ENCODE assay signal across 10 mouse cellular contexts in the genomic region with DNA sequence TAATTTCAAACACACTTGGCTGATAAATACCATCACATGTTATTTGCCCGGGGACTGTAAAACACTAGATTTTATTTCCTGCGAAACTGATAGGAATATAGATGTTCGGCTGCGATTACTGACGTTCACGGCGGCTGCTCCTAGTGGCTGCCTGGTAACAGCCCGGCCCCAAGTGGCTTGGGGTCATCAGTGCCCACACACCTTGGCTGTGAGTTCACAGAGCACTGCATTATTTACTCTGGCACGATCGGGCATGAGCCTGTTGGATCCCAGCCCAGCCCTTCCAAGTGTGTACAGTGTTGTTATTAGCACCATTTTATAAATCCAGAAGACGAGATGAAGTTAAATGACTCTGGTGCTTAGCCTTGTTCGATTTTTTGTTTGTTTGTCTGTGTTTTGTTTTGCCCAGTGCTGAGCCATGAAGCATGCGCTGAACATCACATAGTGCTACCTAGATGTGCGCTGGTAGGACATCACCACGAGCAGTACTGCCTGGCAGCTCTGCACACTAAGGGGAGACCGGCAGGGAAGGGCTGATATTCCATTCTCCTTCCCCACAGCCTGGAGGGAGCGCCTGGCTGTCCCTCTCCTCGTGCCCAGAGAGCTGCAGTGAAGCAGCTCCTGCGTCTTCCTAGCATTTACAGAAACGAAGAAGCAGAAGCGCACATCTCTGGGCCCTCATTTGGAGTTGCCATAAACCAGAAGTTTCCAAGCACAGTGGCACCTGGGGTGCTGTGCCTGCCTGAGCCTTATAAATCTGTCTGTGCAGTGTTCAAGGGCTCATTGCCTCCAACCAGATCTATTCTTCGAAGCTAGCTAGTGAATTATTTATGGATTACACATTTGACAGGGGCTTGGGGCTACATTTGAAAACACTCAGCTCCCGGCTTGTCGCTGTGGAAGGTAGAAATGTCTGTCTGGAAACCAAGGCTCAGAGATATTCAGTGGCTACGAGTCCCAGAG.
DNase-seq lines count a peak whose midpoint lies in the region; ATAC-seq and TF ChIP-seq lines count a peak whose summit lies in the region.
"Had no signal": no experiment of that assay in that cellular context is flagged by ENCODE, and none has a peak within 500 bp of the region (broad histone marks: within the 10 kb centered on the region; RNA-seq: fewer than 3 reads in every experiment).

No protein-coding gene starts in this region.

- no peak for TF ChIP-seq POLR2A in kidney, adult 2 months (IDR thresholded peaks at IDR 0.05; ENCODE audit: low read depth, low read length)

- peaks cover 63% of the 10 kb centered on the region for H3K4me1 ChIP-seq in kidney, embryonic 16.5 days (ENCODE audit: insufficient read depth, low read length)
- H3K4me1 ChIP-seq in kidney, adult 2 months (ENCODE audit: control insufficient read depth, insufficient read depth, low read length) = peaks cover 11% of the 10 kb centered on the region
- H3K4me1 ChIP-seq in forebrain, embryonic 14.5 days (ENCODE audit: control insufficient read depth, insufficient read depth, low read length) = peaks cover 45% of the 10 kb centered on the region
- peaks cover 71% of the 10 kb centered on the region for H3K4me1 ChIP-seq in limb, embryonic 12.5 days (replicated peaks)
- peaks cover 79% of the 10 kb centered on the region for H3K4me1 ChIP-seq in neural tube, embryonic 13.5 days (replicated peaks)

- 33% methylated on average over 25 of the region's 25 CpGs for WGBS in kidney, embryonic 16.5 days
- 44% methylated on average over 25 of the region's 25 CpGs for WGBS in kidney, adult 2 months
- WGBS in forebrain, embryonic 14.5 days = 54% methylated on average over 25 of the region's 25 CpGs
- 47% methylated on average over 25 of the region's 25 CpGs for WGBS in limb, embryonic 12.5 days
- 30% methylated on average over 25 of the region's 25 CpGs for WGBS in neural tube, embryonic 13.5 days

- TF ChIP-seq CTCF in kidney, adult 2 months (conservative IDR thresholded peaks at IDR 0.05; ENCODE audit: insufficient read depth, insufficient read length, low read depth, low read length) = no peak

- H3K36me3 ChIP-seq in kidney, embryonic 16.5 days (ENCODE audit: insufficient read depth, low read length) = 0 out of 2 replicates have a peak, but pooled peaks cover 3% of the 10 kb centered on the region
- no peaks in the 10 kb centered on the region for H3K36me3 ChIP-seq in kidney, adult 2 months (ENCODE audit: control insufficient read depth, insufficient read depth, low read length)
- H3K36me3 ChIP-seq in forebrain, embryonic 14.5 days (ENCODE audit: control insufficient read depth, insufficient read depth, low read length) = peaks cover 6% of the 10 kb centered on the region
- H3K36me3 ChIP-seq in limb, embryonic 12.5 days = peaks cover 14% of the 10 kb centered on the region
- H3K36me3 ChIP-seq in neural tube, embryonic 13.5 days = peaks cover 15% of the 10 kb centered on the region; the same call in 1 of the 2 replicates

- no peak overlapping the region for H3K4me2 ChIP-seq in kidney, embryonic 16.5 days (replicated peaks; ENCODE audit: low read depth, low read length)
- H3K4me2 ChIP-seq in forebrain, embryonic 14.5 days (ENCODE audit: low read length) = no peak overlapping the region
- H3K4me2 ChIP-seq in limb, embryonic 12.5 days = no peak overlapping the region; the same call in 1 of the 2 replicates
- H3K4me2 ChIP-seq in neural tube, embryonic 13.5 days = peak overlapping the region; percentile 15; the same call in 1 of the 2 replicates

- no peaks in the 10 kb centered on the region for H3K27me3 ChIP-seq in kidney, embryonic 16.5 days (ENCODE audit: insufficient read depth, low read length)
- no peaks in the 10 kb centered on the region for H3K27me3 ChIP-seq in kidney, adult 2 months (replicated peaks; ENCODE audit: control insufficient read depth, insufficient read depth, low read length)
- no peaks in the 10 kb centered on the region for H3K27me3 ChIP-seq in forebrain, embryonic 14.5 days (replicated peaks; ENCODE audit: control insufficient read depth, insufficient read depth, low read length)
- H3K27me3 ChIP-seq in limb, embryonic 12.5 days = no peaks in the 10 kb centered on the region
- H3K27me3 ChIP-seq in neural tube, embryonic 13.5 days = no peaks in the 10 kb centered on the region

- peak overlapping the region; percentile 20 for H3K9ac ChIP-seq in kidney, embryonic 16.5 days (replicated peaks; ENCODE audit: low read length)
- H3K9ac ChIP-seq in forebrain, embryonic 14.5 days (ENCODE audit: low read length) = peak overlapping the region; percentile 33; the same call in 1 of the 2 replicates
- 0 out of 2 replicates have a peak overlapping the region, but pooled peaks have one; percentile 8 for H3K9ac ChIP-seq in limb, embryonic 12.5 days (replicated peaks)
- peak overlapping the region; percentile 53 for H3K9ac ChIP-seq in neural tube, embryonic 13.5 days

- no peak for DNase-seq in kidney, adult 2 months
- DNase-seq in forebrain, embryonic 14.5 days (ENCODE audit: low spot score) = peak; percentile 43
- no peak for DNase-seq in c-Kit-positive CD71-positive TER-119-positive erythroid progenitor cells, embryonic 14.5 days (ENCODE audit: low spot score)
- no peak for DNase-seq in layer of hippocampus, adult 8-10 months (ENCODE audit: low spot score in 2 of 2)
- DNase-seq: adrenal gland, postnatal 14 days had no signal

- H3K9me3 ChIP-seq in kidney, embryonic 16.5 days (ENCODE audit: low read length) = no peaks in the 10 kb centered on the region
- no peaks in the 10 kb centered on the region for H3K9me3 ChIP-seq in forebrain, embryonic 14.5 days (replicated peaks; ENCODE audit: control insufficient read depth, low read length)
- H3K9me3 ChIP-seq in limb, embryonic 12.5 days = no peaks in the 10 kb centered on the region
- H3K9me3 ChIP-seq in neural tube, embryonic 13.5 days = no peaks in the 10 kb centered on the region

- peak overlapping the region; percentile 90; the same call in 1 of the 2 replicates for H3K27ac ChIP-seq in kidney, embryonic 16.5 days (ENCODE audit: low read length)
- no peak overlapping the region for H3K27ac ChIP-seq in kidney, adult 2 months (ENCODE audit: insufficient read depth, low read depth, low read length)
- peak overlapping the region; percentile 63 for H3K27ac ChIP-seq in forebrain, embryonic 14.5 days (ENCODE audit: low read depth, low read length)
- peak overlapping the region; percentile 78 for H3K27ac ChIP-seq in limb, embryonic 12.5 days
- H3K27ac ChIP-seq in neural tube, embryonic 13.5 days (replicated peaks) = peak overlapping the region; percentile 92
- H3K27ac ChIP-seq: macrophage had no signal

- ATAC-seq in kidney, embryonic 16.5 days (ENCODE audit: low FRiP score, low TSS enrichment) = no peak
- ATAC-seq in forebrain, embryonic 14.5 days = no peak; the same call in 1 of the 2 replicates
- ATAC-seq in limb, embryonic 12.5 days (ENCODE audit: insufficient number of reproducible peaks, insufficient read depth, low FRiP score, low TSS enrichment, low read depth) = no peak
- ATAC-seq in neural tube, embryonic 13.5 days (ENCODE audit: low read depth) = peak; percentile 52; the same call in 1 of the 2 replicates
- no peak for ATAC-seq in inflammation-experienced regulatory T-cells, adult 6 months

- no peak overlapping the region for H3K4me3 ChIP-seq in kidney, embryonic 16.5 days (ENCODE audit: low read length)
- no peak overlapping the region for H3K4me3 ChIP-seq in kidney, adult 2 months (ENCODE audit: insufficient read depth, low read depth, low read length)
- no peak overlapping the region for H3K4me3 ChIP-seq in forebrain, embryonic 14.5 days (ENCODE audit: low read depth, low read length)
- no peak overlapping the region for H3K4me3 ChIP-seq in limb, embryonic 12.5 days (replicated peaks)
- no peak overlapping the region for H3K4me3 ChIP-seq in neural tube, embryonic 13.5 days
